Mouse (Mus musculus): ENCODE data around the gene Asic3. TPM values are rescaled to one million over a fixed set of nuclear protein-coding genes. Genes with fewer than 3 reads are reported as not detected.

Asic3 gene
- total RNA-seq, 2 experiments from 2014 or later: 0.54 to 0.76 TPM

DNA sequence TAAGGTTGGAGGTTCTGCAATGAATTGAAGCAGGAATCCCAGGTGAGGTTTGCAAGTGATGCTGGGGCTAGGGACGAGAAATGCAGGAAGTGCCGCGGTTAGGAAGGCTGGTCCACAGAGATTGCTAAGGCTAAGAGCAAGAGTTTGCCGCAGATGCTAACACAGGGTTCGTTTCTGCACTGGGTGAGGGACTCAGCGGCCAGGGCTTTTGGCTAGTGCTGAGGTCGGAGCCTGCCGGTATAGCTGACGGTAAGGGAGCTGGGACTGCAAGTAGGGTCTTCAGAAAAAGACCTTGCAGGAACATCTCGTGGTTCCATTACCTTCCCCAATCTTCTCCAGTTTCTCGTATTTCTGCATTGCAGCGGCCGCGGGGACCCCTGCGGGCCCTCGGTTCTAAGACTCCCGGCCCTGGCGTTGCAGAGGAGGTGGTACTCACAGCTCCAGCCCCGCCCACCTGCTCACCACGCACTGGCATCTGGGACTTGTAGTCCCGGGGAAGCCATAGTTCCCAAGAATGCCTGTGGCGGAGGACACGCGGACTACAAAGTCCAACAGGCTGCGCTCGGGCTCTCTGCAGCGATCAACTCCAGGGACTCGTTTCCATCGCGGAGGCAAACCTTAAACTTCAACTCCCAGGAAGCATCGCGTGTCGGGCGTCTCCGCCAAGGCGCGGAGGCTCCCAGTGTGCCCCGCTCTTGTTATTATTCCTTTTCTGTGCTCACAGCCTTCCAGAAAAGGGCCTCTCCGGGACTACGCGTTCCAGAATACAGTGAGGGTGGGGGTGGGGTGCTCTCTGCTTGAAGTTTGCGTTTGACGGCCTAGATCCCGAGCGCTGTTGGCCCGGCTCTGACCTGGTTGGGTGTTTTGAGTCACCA is 10.2 kb downstream of the Asic3 start, which contains the start of the genes Cdk5 and Slc4a2:
Gene Cdk5, minus strand, starts transcription at position 402 of the 875 bp plus-strand sequence.
Gene Slc4a2, plus strand, starts transcription at position 709 of the 875 bp plus-strand sequence.
- peak; percentile 97 for DNase-seq

DNA sequence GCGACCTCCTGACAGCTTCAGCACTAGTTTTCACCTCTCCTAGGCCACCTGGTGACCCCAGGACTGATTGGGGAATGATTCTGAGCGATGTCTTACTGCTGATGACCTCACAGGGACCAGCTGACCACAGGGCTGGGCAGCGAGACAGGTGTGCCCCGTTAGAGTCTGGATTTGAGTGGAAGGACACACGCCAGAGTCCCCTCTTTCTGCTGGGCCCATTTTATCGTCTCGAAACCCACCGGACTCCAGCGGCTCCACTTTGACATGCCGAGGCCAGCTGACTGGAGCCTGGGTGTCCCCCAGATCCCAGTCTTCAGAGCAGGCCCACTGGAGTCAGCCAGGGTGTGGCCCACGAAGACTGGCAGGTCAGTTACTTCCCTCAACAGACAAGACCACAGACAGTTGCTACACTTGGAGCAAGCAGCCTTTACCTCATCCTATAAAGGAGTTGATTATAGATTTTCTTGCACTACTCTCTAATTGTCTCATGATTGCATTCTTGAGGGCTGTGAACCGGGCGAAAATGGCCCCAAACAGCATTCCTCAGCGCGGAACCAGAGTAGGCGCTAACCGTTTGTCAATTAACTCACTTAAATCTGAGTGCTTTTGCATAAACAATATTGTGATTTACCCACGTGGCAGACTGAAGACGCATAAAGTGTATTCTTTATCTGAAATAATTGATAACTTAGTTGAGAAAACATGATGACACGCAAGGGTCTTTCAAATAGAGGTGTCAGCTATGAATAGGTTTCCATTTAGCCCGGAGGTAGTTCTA is 11.0 kb downstream of the Asic3 start:
- no peak for DNase-seq

DNA sequence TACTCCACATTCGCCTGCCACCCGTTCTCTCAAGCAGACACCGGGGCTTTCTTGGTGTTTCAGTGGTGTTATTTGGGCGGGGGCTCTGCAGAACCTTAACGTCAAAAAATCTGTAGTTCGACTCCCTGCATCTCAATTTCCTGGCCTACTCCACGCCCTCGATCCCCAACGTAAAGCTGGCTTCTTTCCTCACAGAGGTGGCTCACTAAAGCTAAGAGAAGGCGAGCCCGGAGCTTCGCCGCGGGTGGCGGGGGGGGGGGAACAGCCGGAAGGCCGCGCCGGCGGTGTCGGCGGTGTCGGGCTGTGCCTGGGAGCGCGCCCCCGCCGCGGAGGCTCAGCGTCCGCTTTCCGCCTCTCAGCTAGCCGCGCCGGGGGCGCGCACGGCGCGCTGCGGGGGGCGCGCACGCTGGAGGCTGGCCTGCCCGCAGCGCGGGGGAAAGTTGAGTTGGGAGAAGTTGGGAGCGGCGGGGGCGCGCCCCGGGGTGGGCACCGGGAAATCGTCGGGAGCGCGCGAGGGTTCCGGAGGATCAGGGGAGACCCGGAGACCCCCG is 11.7 kb downstream of the Asic3 start:
- peak; percentile 93 for DNase-seq

DNA sequence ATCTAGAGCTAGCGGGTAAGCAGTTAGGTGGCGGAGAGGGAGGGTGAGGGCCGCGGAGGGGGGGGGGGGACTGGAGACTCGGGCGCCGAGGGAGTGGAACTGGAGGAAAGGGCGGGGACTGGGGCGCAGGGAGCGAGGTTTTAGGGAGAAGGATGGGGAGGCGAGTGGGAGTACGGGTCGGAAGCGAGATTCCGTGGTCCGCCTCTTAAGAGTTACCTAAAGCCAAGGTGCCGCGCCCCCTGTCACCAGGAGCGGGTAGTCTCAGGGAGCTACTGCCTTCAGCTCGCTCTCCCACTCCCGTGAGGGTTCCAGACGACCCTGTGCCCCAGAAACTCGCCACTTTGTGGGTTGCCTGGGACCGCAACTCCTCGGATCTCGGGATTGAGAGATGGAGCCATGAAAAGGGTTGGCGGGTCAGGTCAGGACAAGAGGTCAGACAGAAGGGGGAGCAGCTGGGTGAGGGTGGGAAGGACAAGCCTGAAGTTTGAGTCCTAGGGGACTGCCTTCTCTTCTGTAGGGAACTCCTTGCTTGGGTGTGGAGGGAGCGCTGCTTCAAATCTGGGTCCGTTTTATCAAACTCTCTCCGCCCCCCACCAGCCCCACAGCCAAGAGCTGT is 12.3 kb downstream of the Asic3 start:
- DNase-seq: no peak

DNA sequence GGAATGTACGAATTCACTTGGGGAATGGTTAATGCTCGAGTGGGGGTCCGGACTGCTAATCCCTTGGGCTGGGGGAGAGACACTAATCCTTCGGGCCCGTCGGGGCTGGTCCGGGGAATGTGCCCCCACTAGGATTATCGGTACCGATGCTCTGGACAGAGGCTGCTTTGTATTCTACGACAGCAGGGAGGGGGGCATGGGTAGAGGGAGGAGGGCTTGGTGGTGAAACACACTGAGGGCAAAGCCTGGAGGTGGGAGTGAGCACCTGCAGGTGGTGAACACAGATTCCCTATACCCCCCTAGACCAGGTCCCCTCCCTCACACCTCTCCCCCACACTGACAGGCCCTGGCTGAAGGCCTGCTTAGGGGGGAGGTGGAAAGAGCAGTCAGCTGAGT is 12.8 kb downstream of the Asic3 start:
- peak; percentile 21 for DNase-seq

DNA sequence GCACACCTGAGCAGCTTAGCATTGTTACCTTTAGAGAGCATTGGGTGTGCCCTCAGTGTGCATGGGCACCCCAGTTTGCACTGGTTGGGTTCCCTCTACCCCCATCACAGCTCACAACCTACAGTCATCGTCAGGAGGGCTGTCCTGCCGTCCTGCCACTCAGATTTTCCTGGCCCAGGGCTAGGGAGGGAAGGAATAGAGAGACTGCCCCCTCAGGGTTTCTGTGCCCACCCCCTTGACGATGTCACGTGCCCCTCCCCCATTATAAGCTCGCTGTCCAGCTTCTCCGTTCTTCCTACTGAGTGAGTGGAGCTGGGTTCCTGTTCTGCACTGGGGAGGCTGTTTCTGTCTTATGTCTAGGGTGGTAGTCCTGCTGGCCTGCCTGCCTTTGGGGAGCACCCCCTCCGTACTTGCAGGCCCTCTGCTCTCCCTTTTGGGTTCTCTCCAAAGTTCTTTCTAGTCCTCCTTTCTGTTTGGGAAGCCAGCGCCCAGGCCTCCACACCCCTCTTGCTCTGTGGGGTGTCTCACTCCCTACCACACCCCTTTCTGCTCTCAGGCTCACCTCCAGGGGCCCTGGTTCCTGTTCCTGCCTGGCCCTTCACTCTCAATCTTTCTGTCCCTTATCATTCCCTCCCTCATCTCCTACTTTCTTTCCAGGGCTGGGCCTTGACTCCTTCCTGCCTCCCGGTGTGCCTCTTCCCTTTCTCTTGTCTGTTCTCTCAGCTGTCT is 13.5 kb downstream of the Asic3 start:
- DNase-seq: no peak

DNA sequence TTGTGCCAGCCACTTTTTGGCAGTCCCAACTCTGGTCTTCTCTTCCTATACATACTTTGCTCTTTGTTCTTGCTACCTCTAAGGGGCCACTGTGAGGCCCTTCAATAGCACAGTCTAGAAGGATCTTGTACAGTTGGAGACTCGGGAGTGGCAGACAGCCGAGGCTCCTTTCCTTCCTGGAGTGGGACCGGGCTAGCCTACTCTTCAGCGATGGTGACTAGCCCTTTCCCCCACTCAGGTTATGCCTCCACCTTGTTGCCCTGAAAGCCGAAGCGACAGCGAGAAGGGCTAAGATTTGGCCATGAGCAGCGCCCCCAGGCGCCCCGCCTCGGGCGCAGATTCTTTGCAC is 14.1 kb downstream of the Asic3 start:
- DNase-seq: no peak

DNA sequence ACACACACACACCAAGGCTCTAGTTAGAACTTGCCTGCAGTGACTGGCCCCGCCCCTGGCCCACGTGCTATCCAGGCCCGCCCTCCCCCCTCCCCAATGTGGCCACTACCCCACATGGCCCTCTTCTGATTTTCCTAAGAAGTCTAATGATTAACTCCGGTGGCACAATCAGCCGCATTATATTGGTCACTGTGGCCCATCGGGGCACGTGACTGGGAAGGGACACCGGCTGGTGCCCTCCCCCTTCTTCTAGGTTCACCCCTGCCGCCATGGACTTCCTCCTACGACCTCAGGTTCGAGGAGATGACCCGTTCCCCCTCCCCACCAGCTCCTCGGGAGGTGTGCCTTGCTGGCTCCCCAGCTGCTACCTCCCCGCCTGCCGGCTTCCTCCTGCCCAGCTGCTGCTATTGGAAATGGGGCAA is 14.8 kb downstream of the Asic3 start:
- DNase-seq: peak; percentile 18

DNA sequence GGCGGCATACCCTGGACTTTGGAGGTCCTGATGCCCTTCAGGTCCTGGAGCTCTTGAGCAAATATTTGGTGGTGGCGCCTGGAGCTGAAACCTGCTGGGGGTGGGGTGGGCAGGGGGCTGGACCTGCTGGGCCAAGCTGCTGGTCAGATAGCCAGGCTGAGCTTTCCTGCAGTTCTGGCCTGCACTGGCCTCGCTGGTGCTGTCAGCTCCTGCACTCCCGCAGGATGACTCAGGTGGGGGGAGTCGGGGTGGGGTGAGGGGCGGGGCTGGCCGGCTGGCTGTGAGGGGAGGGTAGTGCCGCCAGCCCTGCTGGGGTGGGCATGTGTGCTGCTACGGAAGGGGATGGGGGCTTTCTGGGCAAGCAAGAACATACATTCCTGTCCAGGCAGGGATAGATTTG is 15.4 kb downstream of the Asic3 start:
- DNase-seq: peak; percentile 53

DNA sequence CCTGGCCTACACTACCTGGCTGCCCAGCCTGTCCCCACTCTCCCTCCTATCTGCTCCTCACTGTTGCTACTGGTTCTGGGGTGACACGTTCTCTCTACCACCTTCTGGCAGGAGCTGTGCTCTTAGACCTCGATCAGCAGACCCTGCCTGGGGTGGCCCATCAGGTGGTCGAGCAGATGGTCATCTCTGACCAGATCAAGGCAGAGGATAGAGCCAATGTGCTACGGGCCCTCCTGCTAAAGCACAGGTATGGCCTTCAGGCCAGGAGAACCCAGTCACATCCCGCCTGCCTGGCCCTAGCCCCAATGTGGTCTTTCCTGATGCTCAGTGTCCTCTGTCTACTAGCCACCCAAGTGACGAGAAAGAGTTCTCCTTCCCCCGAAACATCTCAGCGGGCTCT is 20.8 kb downstream of the Asic3 start:
- no peak for DNase-seq

DNA sequence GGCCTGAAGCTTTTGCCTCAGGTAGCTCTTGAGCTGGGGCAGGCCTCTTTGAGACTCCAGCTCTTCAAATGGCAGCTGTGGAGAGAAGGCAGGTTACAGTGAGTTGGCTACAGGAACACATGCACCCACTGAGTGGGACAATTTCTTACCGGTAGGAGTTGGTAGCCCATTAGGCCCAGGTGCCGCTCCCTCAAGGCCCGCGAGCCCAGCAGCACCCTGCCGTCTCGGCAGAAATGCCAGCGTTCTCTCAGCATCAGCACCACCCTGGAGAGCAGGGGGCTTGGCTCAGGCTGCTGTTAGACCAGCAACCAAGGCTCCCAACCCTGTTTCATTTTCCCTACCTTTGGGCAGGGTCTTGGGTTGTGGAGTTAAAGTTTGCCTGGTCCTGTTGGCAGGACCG is 28.0 kb downstream of the Asic3 start:
- no peak for DNase-seq

DNA sequence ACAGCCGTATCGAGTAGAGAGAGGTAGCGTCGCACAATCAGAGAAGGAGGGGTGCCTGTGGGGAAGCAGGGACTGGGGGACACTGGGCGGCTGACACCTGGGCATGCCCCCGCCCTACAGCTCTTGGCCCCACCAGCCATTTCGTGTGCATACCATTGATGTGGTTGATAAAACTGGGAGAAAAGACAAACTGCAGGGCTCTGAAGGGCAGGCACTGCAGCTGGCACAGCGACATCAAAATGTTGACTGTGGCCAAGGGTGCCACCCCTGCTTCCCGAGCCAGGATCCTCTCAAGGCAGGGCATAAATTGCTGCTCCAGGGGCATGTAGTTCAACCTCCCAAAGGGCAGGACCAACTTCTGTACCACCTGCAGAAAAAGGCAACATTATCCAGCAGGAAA is 28.8 kb downstream of the Asic3 start:
- DNase-seq: no peak

DNA sequence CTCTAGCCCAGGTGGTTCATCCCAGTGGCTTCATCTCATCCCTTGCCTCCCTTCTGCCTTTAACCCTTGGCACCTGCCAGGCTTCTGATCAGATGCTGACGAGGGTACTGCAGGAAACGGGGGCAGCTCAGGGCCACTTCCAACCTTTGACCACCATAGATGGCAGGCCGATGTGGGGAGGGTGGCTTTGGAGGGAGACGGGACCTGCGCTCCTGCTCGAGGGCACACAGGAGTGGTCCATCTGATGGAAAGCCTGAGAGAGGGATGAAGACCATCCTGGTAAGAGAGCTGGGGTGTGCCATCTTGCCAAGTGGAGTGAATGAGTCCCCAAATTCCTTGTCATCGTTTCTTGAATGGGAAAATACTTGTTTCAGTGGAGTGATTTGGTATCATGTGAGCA is 30.0 kb downstream of the Asic3 start:
- DNase-seq: no peak

DNA sequence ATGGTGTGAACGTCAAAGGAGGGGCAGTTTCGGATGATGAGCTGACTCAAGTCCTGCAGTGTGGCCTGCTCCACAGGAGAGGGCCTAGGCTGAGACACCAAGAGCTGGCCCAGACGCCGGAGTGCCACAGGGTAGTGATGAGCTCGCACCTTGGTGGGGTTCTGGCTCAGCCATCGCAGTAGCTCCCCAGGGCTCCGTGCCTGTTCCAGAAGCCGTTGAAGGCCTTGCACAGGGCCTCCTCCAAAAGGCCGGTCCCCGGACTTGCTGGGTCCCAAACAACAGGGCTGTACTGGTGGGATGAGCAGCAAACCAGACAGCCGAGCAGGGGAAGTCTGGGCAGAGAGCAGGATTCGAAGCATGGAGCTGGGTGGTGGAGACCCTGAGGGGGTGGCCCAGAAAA is 30.7 kb downstream of the Asic3 start:
- peak; percentile 17 for DNase-seq

DNA sequence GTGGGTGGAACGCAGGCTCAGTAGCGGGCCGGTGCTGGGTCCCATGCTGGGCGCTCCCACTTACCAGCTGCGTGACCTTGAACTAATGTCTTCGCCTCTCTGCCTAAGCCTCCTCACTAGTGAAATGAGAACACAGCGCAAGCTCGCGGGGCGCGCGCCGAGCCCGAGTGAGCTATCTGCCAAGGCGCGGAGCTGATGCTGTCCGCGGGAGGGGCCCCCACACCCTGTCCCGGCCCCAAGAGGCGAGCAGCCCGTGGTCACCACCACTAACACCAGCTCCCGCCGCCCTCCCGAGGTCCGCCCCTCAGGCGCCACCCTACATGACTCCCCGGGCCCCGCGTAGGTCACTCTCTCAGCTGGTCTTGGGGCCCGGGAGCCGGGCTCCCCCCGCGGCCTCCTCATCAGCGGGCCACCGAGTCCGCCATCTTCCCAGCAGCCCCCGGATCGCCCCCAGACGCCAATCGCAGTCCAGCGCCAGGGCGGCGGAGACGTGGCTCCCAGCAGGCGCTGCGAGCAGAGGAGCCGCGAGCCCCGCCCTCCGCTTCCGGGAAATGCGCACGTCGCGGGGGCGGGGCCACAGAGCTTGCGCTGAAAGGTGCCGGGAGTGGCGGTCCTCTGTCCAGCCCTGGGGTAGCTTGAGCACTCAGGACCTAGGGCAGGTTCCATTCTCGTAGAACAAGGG is 31.7 kb downstream of the Asic3 start, which contains the start of gene Fastk:
Gene Fastk, minus strand, starts transcription at position 542 of the 682 bp plus-strand sequence.
- DNase-seq: peak; percentile 96

DNA sequence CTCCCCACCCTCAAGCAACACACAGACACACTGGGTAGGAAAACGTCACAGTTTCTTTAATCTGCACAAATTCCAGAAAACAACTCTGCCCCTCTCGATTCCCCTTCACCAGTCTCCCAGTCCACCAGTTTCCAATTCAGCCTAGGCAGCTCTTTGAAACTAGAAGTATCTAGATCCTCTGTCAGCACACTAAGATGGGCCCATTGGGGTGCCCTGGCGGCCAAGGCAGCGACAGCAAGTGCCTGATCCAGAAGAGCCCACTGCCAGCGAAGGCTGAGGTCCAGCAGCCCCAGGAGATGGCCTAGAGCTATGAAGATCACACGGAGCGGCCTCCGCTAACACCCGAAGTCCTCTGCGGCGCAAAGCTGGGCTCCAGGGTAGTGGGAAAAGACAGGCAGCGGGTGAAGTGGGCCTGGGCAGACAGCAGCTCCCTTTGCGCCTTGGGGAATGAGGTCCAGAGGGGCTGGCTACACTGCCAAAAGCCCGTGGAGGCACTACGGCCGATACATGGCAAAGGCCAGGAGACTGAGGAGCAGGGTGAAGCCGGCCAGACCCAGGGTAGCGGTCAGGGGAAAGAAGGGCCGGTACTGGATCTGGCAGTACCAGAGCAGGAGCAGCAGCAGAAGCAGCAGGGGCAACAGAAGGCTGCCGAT is 32.4 kb downstream of the Asic3 start:
- peak; percentile 43 for DNase-seq

DNA sequence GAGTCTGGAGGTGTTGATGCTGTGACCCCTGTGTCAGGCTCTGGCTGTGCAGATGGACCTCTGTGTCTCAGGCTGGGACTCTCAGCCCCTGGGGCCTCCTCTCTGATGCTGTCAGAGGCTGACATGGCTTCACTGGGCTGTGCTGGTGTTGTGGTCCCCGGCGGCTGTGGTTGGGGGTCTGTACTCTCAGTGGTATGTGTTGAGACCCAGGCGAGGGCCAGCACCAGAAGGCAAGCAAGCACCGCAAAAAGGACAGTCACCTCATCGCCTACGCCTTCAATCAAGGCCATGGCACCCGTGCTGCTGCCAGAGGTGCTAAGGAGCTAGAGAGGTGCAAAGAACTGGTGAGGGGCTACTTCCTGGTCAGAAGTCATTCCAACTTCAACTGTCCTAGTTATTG is 33.4 kb downstream of the Asic3 start:
- DNase-seq: no peak

DNA sequence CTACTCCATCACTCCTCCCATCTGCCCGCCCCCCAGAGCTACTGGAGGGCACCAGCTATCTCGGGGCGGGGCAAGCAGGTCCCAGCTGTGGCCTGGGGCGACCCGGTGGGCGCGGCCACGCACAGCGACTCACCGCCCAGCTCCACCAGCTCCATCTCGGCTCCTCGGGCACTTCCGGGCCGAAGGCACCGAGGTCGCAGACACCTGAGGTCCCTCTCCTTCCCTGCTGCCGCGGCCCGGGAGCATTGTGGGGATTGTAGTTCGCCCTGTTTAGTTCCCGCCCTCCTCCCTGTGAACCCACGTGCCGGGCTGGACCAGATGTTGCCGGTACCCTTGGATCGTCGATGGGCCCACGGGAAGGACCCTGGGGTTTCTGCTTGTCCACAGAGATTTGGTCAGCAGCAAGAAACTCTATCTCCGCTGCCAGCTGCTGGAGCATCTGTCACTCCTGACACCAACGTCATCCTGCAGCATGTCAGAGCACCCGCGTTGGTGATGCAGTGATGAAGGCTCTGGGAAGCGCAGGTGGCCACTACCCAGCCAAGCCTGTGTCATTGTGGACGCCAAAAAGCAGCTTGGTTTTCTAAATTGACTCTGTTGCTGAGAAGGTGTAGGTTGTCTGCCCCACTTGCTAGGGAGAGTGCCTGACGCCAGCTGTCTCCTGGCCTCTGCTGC is 34.6 kb downstream of the Asic3 start, which contains the start of gene Tmub1:
Gene Tmub1, minus strand, starts transcription at position 231 of the 675 bp plus-strand sequence.
- DNase-seq: peak; percentile 86

DNA sequence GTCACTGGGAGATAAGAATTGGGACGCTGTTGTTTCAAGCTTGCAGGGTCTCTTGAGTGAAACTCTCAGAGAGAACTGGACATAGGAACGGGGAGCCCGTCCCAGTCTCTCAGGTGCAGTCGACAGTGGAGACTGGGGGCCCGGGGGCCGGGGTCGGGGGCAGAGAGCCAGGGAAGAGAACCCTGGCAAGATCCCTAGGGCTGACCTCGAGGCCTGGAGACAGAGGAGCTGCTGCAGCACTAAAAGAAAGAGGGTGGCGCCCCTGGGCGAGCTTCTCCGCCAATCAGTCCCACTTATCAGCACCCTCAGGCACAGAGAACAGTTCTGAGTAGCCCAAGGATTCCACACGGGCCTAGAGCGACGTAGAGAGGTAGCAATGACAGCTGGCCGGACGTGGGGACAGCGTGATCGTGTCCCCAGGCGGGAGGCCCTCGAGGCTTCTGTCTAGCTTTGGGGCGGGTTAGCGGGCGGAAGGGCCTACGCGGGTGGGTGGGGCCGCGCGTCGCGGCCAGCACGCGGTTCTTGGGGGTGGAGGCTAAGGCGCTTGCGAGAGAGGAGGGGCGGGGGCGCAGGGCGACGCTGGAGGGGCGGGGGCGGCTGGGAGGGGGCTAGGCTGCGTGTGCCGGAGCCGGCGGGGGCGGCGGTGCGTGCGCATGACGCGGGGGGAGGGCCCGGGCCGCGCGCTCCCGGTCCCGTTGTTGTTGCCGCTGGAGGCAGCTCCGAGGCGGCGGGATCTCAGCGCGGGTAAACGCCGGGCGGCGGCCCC is 38.3 kb downstream of the Asic3 start:
- peak; percentile 94 for DNase-seq

All from adrenal gland, postnatal 10 days (tissue).